Mouse (Mus musculus) embryonic facial prominence, embryonic 11.5 days (tissue): ENCODE measurements around the gene Tbc1d10a. TPM values are rescaled to one million over a fixed set of nuclear protein-coding genes. Genes with fewer than 3 reads are reported as not detected.

Experiments used
- ATAC-seq: fragments of 200-750 bp; cut with Nextera tagmentation; replicated peaks from 2 replicates; pipeline ENCODE4 v1.8.0; 2017; ENCODE audit warnings: low read depth; ENCODE audit not compliant: insufficient number of reproducible peaks, low FRiP score, low TSS enrichment
- DNase-seq: peaks from one replicate; pipeline ENCODE4 v3.0.0-alpha.2; 2015; ENCODE audit warnings: low spot score
- H3K27ac ChIP-seq: fragments of 300-500 bp; sonication (generic); replicated peaks from 2 replicates; pipeline ENCODE4 v1.5.1; 2014; ENCODE audit warnings: mild to moderate bottlenecking, low read depth, low read length, control low read depth
- H3K27me3 ChIP-seq: fragments of 300-500 bp; sonication (generic); 2 replicates; pipeline ENCODE4 v1.6.1; 2014; ENCODE audit warnings: mild to moderate bottlenecking, low read length, moderate library complexity, mixed read lengths; ENCODE audit not compliant: control insufficient read depth, insufficient read depth
- H3K36me3 ChIP-seq: fragments of 300-500 bp; sonication (generic); replicated peaks from 2 replicates; pipeline ENCODE4 v1.6.1; 2014; ENCODE audit warnings: low read depth, mild to moderate bottlenecking, low read length, moderate library complexity, mixed read lengths; ENCODE audit not compliant: control insufficient read depth, insufficient read depth
- H3K4me1 ChIP-seq: fragments of 300-500 bp; sonication (generic); 2 replicates; pipeline ENCODE4 v1.6.1; 2014; ENCODE audit warnings: low read length, mixed read lengths; ENCODE audit not compliant: control insufficient read depth, insufficient read depth
- H3K4me2 ChIP-seq: fragments of 300-500 bp; sonication (generic); 2 replicates; pipeline ENCODE4 v1.6.1; 2014; ENCODE audit warnings: low read depth, mild to moderate bottlenecking, control low read depth, low read length, moderate library complexity
- H3K4me3 ChIP-seq: fragments of 300-500 bp; sonication (generic); 2 replicates; pipeline ENCODE4 v1.5.1; 2014; ENCODE audit warnings: low read depth, low read length, control low read depth
- H3K9ac ChIP-seq: fragments of 300-500 bp; sonication (generic); replicated peaks from 2 replicates; pipeline ENCODE4 v1.6.1; 2014; ENCODE audit warnings: mild to moderate bottlenecking, control low read depth, low read length
- H3K9me3 ChIP-seq: fragments of 300-500 bp; sonication (generic); replicated peaks from 2 replicates; pipeline ENCODE4 v1.6.1; 2016; ENCODE audit warnings: mild to moderate bottlenecking, low read length, inconsistent platforms, mixed read lengths; ENCODE audit not compliant: control insufficient read depth
- WGBS: fragments of 180-500 bp; shearing (Covaris S2); extraction: QIAGEN DNeasy Blood & Tissue Kit; methylation state at CpG from one replicate; pipeline ENCODE4 v1.1.7; 2014; 5-methylcytosine and 5-hydroxymethylcytosine counted together
- polyA plus RNA-seq: library from polyadenylated mRNA; unstranded; fragments of >200 nt; fragmentation: Nextera tagmentation; extraction: Ambion mirVana; gene quantifications from 2 replicates; pipeline ENCODE4 v1.2.1, GENCODE M21; 2014

Tbc1d10a gene
- polyA plus RNA-seq, 1 experiment from 2014 or later = 15.9 TPM

DNA sequence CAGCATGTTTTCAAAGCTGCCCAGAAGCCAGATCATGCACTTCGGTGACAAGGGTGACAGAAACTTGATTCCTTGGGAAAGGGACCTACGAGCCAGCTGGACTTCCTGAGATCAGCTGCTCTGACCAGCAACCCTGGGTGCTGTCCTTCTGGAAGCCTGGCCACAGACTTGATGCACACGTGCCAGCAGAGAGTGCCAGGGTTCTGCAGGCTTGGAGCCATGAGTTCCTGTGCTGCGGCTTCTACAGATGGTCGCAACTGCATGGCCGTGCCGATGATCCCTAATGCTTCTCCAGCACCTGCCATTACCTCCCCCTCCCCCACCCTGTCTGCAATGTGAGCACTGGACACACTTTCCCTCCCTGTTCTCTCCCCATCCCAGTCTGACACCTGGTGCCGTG is 41.9 kb downstream of the Tbc1d10a start:
- ATAC-seq (no peak), DNase-seq (no peak)
- Histone ChIP-seq H3K27me3 (no peaks in the 10 kb centered on the region), H3K9me3 (no peaks in the 10 kb centered on the region), H3K27ac (no peak overlapping the region), H3K4me1 (no peaks in the 10 kb centered on the region), H3K36me3 (no peaks in the 10 kb centered on the region), H3K4me3 (no peak overlapping the region), H3K9ac (no peak overlapping the region), H3K4me2 (no peak overlapping the region)
- WGBS = 52% methylated on average over 8 of the region's 8 CpGs

DNA sequence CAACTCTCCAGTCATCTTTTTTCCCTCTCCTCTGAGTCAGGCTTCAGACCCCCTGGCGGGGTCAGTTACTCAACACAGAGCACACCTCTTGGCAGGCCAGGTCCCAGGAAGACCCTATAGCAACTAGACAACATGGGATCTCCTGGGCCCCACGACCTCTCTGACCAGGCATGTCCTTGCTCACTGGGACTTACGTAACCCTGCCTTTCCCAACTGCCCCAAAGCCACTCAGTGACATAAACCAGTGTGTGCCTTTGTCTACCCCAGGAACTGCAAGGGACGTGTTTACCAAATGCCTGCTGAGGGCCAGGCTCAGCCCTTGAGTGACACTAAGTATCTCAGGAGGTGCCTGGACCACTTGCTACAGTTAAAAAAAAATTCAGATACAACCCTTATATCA is 43.3 kb downstream of the Tbc1d10a start:
- WGBS = 64% methylated on average over 4 of the region's 4 CpGs

GRCm38 (mm10) chr11:4231435-4231834 is 44.8 kb downstream of the Tbc1d10a start:
- no peak for ATAC-seq
- Histone ChIP-seq H3K27me3 (no peaks in the 10 kb centered on the region), H3K36me3 (no peaks in the 10 kb centered on the region), H3K4me2 (no peak overlapping the region), H3K9ac (no peak overlapping the region), H3K9me3 (no peaks in the 10 kb centered on the region), H3K4me3 (no peak overlapping the region), H3K27ac (no peak overlapping the region), H3K4me1 (no peaks in the 10 kb centered on the region)
- WGBS = 89% methylated on average over 2 of the region's 2 CpGs
- no peak for DNase-seq

More for the DNA sequence above, 43.3 kb downstream of the Tbc1d10a start:
- Histone ChIP-seq H3K9ac (no peak overlapping the region), H3K4me2 (no peak overlapping the region), H3K27ac (no peak overlapping the region), H3K9me3 (no peaks in the 10 kb centered on the region), H3K4me1 (no peaks in the 10 kb centered on the region), H3K4me3 (no peak overlapping the region), H3K27me3 (no peaks in the 10 kb centered on the region), H3K36me3 (no peaks in the 10 kb centered on the region)
- ATAC-seq (no peak), DNase-seq (no peak)

- Histone ChIP-seq H3K9me3 (no peaks in the 10 kb centered on the region), H3K4me2 (no peak overlapping the region), H3K4me1 (no peaks in the 10 kb centered on the region), H3K9ac (no peak overlapping the region), H3K36me3 (no peaks in the 10 kb centered on the region), H3K27ac (no peak overlapping the region), H3K27me3 (no peaks in the 10 kb centered on the region), H3K4me3 (no peak overlapping the region)
- no peak for DNase-seq
- WGBS = 63% methylated on average over 12 of the region's 12 CpGs
- no peak for ATAC-seq
Observed at GRCm38 (mm10) chr11:4232644-4233043, 46.1 kb downstream of the Tbc1d10a start.

GRCm38 (mm10) chr11:4235052-4235655 is 48.6 kb downstream of the Tbc1d10a start:
- Histone ChIP-seq H3K4me1 (no peaks in the 10 kb centered on the region), H3K36me3 (no peaks in the 10 kb centered on the region), H3K9me3 (no peaks in the 10 kb centered on the region), H3K27ac (no peak overlapping the region), H3K4me3 (no peak overlapping the region), H3K27me3 (no peaks in the 10 kb centered on the region), H3K9ac (no peak overlapping the region), H3K4me2 (no peak overlapping the region)
- DNase-seq = no peak
- ATAC-seq = no peak
- 88% methylated on average over 6 of the region's 6 CpGs for WGBS

DNA sequence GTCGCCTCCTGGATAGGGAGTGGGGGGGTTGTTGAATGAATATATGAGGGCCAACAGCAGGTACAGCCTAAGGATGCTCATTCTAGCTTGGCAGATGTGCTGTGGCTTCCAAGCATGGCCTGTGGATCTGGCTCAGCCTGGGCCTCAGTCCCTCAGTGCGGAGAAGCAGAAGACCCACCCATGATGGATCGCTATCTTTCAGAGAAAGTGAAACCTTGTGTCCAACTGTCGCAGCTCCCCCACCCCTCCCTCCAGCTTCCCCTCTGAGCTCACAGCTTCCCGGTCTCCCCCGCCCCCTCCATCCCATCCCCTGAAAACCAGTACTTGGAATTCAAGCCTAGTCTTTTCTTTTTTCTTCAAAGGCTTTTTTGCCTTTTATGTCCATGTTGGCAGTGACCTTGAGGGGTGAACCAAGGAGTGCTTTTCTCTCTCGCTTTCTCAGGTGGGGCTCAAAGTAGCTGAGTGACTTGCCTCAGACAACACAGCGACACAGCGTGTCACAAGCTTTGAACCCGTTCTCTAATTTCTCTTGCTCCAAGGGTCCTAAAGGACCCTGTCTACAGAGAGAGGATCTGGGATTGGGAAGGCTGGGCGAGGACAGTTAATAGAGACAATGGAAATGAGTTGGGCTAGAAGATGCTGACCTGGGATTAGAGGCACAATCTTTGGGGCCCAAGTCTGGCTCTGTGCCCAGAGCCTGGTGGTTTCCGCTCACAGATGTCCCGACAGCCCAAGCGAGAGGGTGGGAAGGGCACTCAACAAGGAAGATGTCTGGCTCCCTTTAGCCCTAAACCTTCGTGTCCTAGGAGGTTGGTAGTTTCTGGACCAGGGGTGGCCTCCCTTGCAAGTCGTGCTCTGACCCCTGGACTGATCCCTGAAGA is 49.3 kb downstream of the Tbc1d10a start, which contains the start of gene Osm:
Gene Osm (plus strand): TSS at position 756 of the 881 bp plus-strand sequence.
- no peak for DNase-seq
- H3K4me3 ChIP-seq = no peak within 1 kb of the TSS
- H3K27ac ChIP-seq = no peak within 1 kb of the TSS
- no peaks in the 10 kb centered on the region for H3K9me3 ChIP-seq
- no peaks in the 10 kb centered on the region for H3K36me3 ChIP-seq
- no peaks in the 10 kb centered on the region for H3K4me1 ChIP-seq
- H3K9ac ChIP-seq = no peak within 1 kb of the TSS
- 75% methylated on average over 16 of the region's 16 CpGs for WGBS
- no peaks in the 10 kb centered on the region for H3K27me3 ChIP-seq
- no peak for ATAC-seq
- no peak within 1 kb of the TSS for H3K4me2 ChIP-seq

GRCm38 (mm10) chr11:4236546-4237067 is 50.0 kb downstream of the Tbc1d10a start:
- Histone ChIP-seq H3K4me3 (no peak overlapping the region), H3K27me3 (no peaks in the 10 kb centered on the region), H3K4me1 (no peaks in the 10 kb centered on the region), H3K9me3 (no peaks in the 10 kb centered on the region), H3K4me2 (no peak overlapping the region), H3K27ac (no peak overlapping the region), H3K36me3 (no peaks in the 10 kb centered on the region), H3K9ac (no peak overlapping the region)
- 90% methylated on average over 21 of the region's 21 CpGs for WGBS
- ATAC-seq = no peak
- DNase-seq = no peak

GRCm38 (mm10) chr11:4237389-4237912 is 50.9 kb downstream of the Tbc1d10a start:
- H3K4me1 ChIP-seq = no peaks in the 10 kb centered on the region
- no peak overlapping the region for H3K4me3 ChIP-seq
- no peak overlapping the region for H3K4me2 ChIP-seq
- 83% methylated on average over 18 of the region's 18 CpGs for WGBS
- H3K27me3 ChIP-seq = no peaks in the 10 kb centered on the region
- H3K9ac ChIP-seq = no peak overlapping the region
- no peak overlapping the region for H3K27ac ChIP-seq
- H3K9me3 ChIP-seq = no peaks in the 10 kb centered on the region
- H3K36me3 ChIP-seq = no peaks in the 10 kb centered on the region
- ATAC-seq = no peak
- no peak for DNase-seq
